Mouse (Mus musculus): ENCODE data around the gene Col19a1.

GRCm38 (mm10) chr1:24226941-24227711 is 360.1 kb downstream of the Col19a1 start:
- no peak for TF ChIP-seq CTCF (IDR thresholded peaks at IDR 0.05; ENCODE audit: borderline replicate concordance, control insufficient read depth, extremely low read depth, insufficient read depth, low read length, poor library complexity)
- TF ChIP-seq POLR2A (IDR thresholded peaks at IDR 0.05; ENCODE audit: control insufficient read depth, extremely low read depth, insufficient read depth, low read length, poor library complexity): no peak

Data from thymus, adult 2 months (tissue).